Mouse (Mus musculus): ENCODE data around the gene Dido1. TPM values are rescaled to one million over a fixed set of nuclear protein-coding genes. Genes with fewer than 3 reads are reported as not detected.

Gene Dido1
- polyA plus RNA-seq, 1 experiment from 2014 or later = 23.9 TPM

GRCm38 (mm10) chr2:180678609-180679140 lies 31.1 kb downstream of the Dido1 start:
- H3K4me2 ChIP-seq (ENCODE audit: low read length) = no peak overlapping the region
- no peak overlapping the region for H3K27ac ChIP-seq (ENCODE audit: low read length)
- no peaks in the 10 kb centered on the region for H3K9me3 ChIP-seq (replicated peaks; ENCODE audit: control insufficient read depth, low read length, poor library complexity, severe bottlenecking)
- WGBS = 22% methylated on average over 4 of the region's 4 CpGs
- H3K4me3 ChIP-seq (ENCODE audit: low read depth, low read length) = no peak overlapping the region
- no peaks in the 10 kb centered on the region for H3K4me1 ChIP-seq (ENCODE audit: control insufficient read depth, insufficient read depth, low read length)
- peak; percentile 72 for ATAC-seq
- H3K9ac ChIP-seq (ENCODE audit: low read depth, low read length) = no peak overlapping the region
- no peaks in the 10 kb centered on the region for H3K27me3 ChIP-seq (ENCODE audit: control insufficient read depth, insufficient read depth, low read depth, low read length)
- H3K36me3 ChIP-seq (ENCODE audit: control insufficient read depth, insufficient read depth, low read length) = peaks cover 25% of the 10 kb centered on the region

DNA sequence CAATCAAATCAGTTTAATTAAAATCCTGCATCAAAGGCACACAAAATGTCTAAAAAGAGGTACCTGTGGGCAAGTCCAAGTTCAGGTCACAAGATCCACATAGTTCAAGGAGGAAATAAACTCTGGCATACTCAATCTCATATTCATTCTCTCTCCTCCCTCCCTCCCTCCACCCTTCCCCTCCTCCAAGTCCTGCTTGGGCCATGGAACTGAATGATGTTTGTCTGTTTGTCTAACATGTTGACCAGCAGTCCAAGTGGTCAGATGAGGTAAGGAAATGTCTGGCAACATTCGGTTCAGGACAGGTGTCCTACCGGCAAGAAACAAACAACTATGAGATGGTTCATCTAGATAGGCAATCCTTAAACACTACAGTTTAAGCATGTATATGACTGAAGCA lies 33.1 kb downstream of the Dido1 start:
- Histone ChIP-seq H3K9ac (ENCODE audit: low read depth, low read length) (no peak overlapping the region), H3K4me2 (ENCODE audit: low read length) (no peak overlapping the region), H3K36me3 (ENCODE audit: control insufficient read depth, insufficient read depth, low read length) (peaks cover 15% of the 10 kb centered on the region), H3K27ac (ENCODE audit: low read length) (no peak overlapping the region), H3K4me1 (ENCODE audit: control insufficient read depth, insufficient read depth, low read length) (no peaks in the 10 kb centered on the region), H3K9me3 (replicated peaks; ENCODE audit: control insufficient read depth, low read length, poor library complexity, severe bottlenecking) (no peaks in the 10 kb centered on the region), H3K27me3 (ENCODE audit: control insufficient read depth, insufficient read depth, low read depth, low read length) (no peaks in the 10 kb centered on the region), H3K4me3 (ENCODE audit: low read depth, low read length) (no peak overlapping the region)
- 93% methylated on average over 2 of the region's 2 CpGs for WGBS
- no peak for ATAC-seq

DNA sequence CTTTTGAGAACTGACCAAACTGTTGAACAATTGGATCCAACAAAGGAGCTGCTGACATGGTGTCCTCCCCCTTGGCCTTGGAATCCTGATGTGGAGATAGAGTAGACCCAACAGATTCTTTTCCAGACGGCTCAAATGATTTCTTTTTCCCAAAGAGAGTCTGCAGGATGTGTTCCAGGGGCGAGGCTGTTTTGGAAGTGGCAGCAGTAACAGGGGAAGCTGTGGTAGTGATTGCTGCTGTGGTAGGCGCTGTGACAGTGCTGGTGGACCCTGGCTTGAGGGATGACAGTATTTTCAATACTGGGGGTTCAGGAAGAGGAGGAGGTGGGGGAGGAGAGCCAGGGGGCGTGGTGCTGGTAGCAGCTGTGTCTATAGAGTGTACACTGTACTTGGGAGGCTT lies 47.8 kb downstream of the Dido1 start:
- Histone ChIP-seq H3K4me2 (ENCODE audit: low read length) (no peak overlapping the region), H3K36me3 (ENCODE audit: control insufficient read depth, insufficient read depth, low read length) (peaks cover 11% of the 10 kb centered on the region; the same call in 1 of the 2 replicates), H3K27me3 (ENCODE audit: control insufficient read depth, insufficient read depth, low read depth, low read length) (no peaks in the 10 kb centered on the region), H3K27ac (ENCODE audit: low read length) (no peak overlapping the region), H3K4me1 (ENCODE audit: control insufficient read depth, insufficient read depth, low read length) (peaks cover 7% of the 10 kb centered on the region; the same call in 1 of the 2 replicates), H3K9me3 (replicated peaks; ENCODE audit: control insufficient read depth, low read length, poor library complexity, severe bottlenecking) (no peaks in the 10 kb centered on the region), H3K4me3 (ENCODE audit: low read depth, low read length) (no peak overlapping the region), H3K9ac (ENCODE audit: low read depth, low read length) (no peak overlapping the region)
- no peak for ATAC-seq
- WGBS = 92% methylated on average over 4 of the region's 4 CpGs

GRCm38 (mm10) chr2:180660521-180660920 lies 49.3 kb downstream of the Dido1 start:
- Histone ChIP-seq H3K4me3 (ENCODE audit: low read depth, low read length) (no peak overlapping the region), H3K9ac (ENCODE audit: low read depth, low read length) (no peak overlapping the region), H3K36me3 (ENCODE audit: control insufficient read depth, insufficient read depth, low read length) (peaks cover 10% of the 10 kb centered on the region; the same call in 1 of the 2 replicates), H3K9me3 (replicated peaks; ENCODE audit: control insufficient read depth, low read length, poor library complexity, severe bottlenecking) (no peaks in the 10 kb centered on the region), H3K27me3 (ENCODE audit: control insufficient read depth, insufficient read depth, low read depth, low read length) (no peaks in the 10 kb centered on the region), H3K4me1 (ENCODE audit: control insufficient read depth, insufficient read depth, low read length) (peaks cover 7% of the 10 kb centered on the region; the same call in 1 of the 2 replicates), H3K4me2 (ENCODE audit: low read length) (no peak overlapping the region), H3K27ac (ENCODE audit: low read length) (no peak overlapping the region)
- 97% methylated on average over 5 of the region's 5 CpGs for WGBS
- ATAC-seq = 0 out of 2 replicates have a peak, but pooled peaks have one; percentile 49

DNA sequence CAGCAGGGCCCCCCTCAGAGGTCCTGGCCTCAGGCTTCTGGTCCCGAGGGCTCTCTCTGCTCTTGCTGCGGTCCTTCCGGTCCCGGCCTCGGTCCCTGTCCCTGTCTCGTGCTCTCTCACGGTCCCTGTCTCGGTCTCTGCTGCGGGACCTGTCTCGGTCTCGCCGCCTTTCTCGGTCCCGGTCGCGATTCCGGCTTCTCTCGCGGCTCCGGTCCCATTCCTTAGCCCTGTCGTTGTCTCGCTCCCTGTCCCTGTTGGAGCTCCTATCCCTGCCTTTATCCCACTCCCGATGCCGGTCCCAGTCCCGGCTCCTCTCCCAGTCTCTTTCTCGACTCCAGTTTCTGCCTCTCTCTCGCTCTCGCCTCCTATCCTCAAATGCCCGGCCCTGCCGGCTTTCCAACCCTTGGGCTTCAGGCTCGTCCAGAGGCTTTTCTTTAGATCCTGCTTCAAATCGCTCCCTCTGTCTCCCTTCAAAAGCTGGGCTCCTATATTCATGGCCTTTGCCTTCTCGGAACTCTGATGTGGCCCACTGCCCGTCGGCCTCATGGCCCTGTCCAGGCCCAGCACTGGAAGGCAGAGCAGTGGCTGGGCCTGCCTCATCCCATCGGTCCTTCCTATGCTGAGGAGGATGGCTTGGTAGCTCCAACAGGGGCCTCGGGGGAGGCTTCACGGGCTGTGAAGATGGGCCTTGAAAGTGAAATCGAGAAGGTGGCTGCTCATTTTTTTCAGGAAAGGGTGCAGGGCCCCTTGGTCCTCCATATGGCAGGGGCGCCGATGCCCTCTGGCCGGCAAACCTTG lies 50.2 kb downstream of the Dido1 start:
- 22% methylated on average over 42 of the region's 42 CpGs for WGBS
- Histone ChIP-seq H3K27me3 (ENCODE audit: control insufficient read depth, insufficient read depth, low read depth, low read length) (no peaks in the 10 kb centered on the region), H3K36me3 (ENCODE audit: control insufficient read depth, insufficient read depth, low read length) (peaks cover 10% of the 10 kb centered on the region; the same call in 1 of the 2 replicates), H3K9ac (ENCODE audit: low read depth, low read length) (peak overlapping the region; percentile 62), H3K27ac (ENCODE audit: low read length) (no peak overlapping the region), H3K4me2 (ENCODE audit: low read length) (peak overlapping the region; percentile 52), H3K4me3 (ENCODE audit: low read depth, low read length) (peak overlapping the region; percentile 4; the same call in 1 of the 2 replicates), H3K9me3 (replicated peaks; ENCODE audit: control insufficient read depth, low read length, poor library complexity, severe bottlenecking) (no peaks in the 10 kb centered on the region), H3K4me1 (ENCODE audit: control insufficient read depth, insufficient read depth, low read length) (peaks cover 7% of the 10 kb centered on the region; the same call in 1 of the 2 replicates)
- no peak for ATAC-seq

- no peak overlapping the region for H3K9ac ChIP-seq (ENCODE audit: low read depth, low read length)
- peaks cover 10% of the 10 kb centered on the region; the same call in 1 of the 2 replicates for H3K36me3 ChIP-seq (ENCODE audit: control insufficient read depth, insufficient read depth, low read length)
- no peak overlapping the region for H3K4me2 ChIP-seq (ENCODE audit: low read length)
- no peak overlapping the region for H3K27ac ChIP-seq (ENCODE audit: low read length)
- ATAC-seq = no peak
- WGBS = 89% methylated on average over 5 of the region's 5 CpGs
- H3K27me3 ChIP-seq (ENCODE audit: control insufficient read depth, insufficient read depth, low read depth, low read length) = no peaks in the 10 kb centered on the region
- peaks cover 7% of the 10 kb centered on the region; the same call in 1 of the 2 replicates for H3K4me1 ChIP-seq (ENCODE audit: control insufficient read depth, insufficient read depth, low read length)
- H3K4me3 ChIP-seq (ENCODE audit: low read depth, low read length) = no peak overlapping the region
- H3K9me3 ChIP-seq (replicated peaks; ENCODE audit: control insufficient read depth, low read length, poor library complexity, severe bottlenecking) = no peaks in the 10 kb centered on the region
Observed at GRCm38 (mm10) chr2:180658381-180658780, 51.4 kb downstream of the Dido1 start.

- H3K9ac ChIP-seq (ENCODE audit: low read depth, low read length) = no peak overlapping the region
- no peaks in the 10 kb centered on the region for H3K27me3 ChIP-seq (ENCODE audit: control insufficient read depth, insufficient read depth, low read depth, low read length)
- 79% methylated on average over 4 of the region's 4 CpGs for WGBS
- H3K4me3 ChIP-seq (ENCODE audit: low read depth, low read length) = no peak overlapping the region
- no peak overlapping the region for H3K4me2 ChIP-seq (ENCODE audit: low read length)
- ATAC-seq = peak; percentile 55; the same call in 1 of the 2 replicates
- H3K27ac ChIP-seq (ENCODE audit: low read length) = no peak overlapping the region
- H3K9me3 ChIP-seq (replicated peaks; ENCODE audit: control insufficient read depth, low read length, poor library complexity, severe bottlenecking) = no peaks in the 10 kb centered on the region
- H3K4me1 ChIP-seq (ENCODE audit: control insufficient read depth, insufficient read depth, low read length) = peaks cover 7% of the 10 kb centered on the region; the same call in 1 of the 2 replicates
- H3K36me3 ChIP-seq (ENCODE audit: control insufficient read depth, insufficient read depth, low read length) = peaks cover 10% of the 10 kb centered on the region; the same call in 1 of the 2 replicates
Observed at GRCm38 (mm10) chr2:180657394-180658013, 52.3 kb downstream of the Dido1 start.

GRCm38 (mm10) chr2:180655150-180655549 lies 54.6 kb downstream of the Dido1 start:
- WGBS = 51% methylated on average over 6 of the region's 6 CpGs
- no peaks in the 10 kb centered on the region for H3K9me3 ChIP-seq (replicated peaks; ENCODE audit: control insufficient read depth, low read length, poor library complexity, severe bottlenecking)
- ATAC-seq = no peak
- H3K4me1 ChIP-seq (ENCODE audit: control insufficient read depth, insufficient read depth, low read length) = peaks cover 7% of the 10 kb centered on the region; the same call in 1 of the 2 replicates
- H3K4me2 ChIP-seq (ENCODE audit: low read length) = no peak overlapping the region
- no peak overlapping the region for H3K4me3 ChIP-seq (ENCODE audit: low read depth, low read length)
- no peak overlapping the region for H3K9ac ChIP-seq (ENCODE audit: low read depth, low read length)
- H3K27ac ChIP-seq (ENCODE audit: low read length) = no peak overlapping the region
- H3K27me3 ChIP-seq (ENCODE audit: control insufficient read depth, insufficient read depth, low read depth, low read length) = no peaks in the 10 kb centered on the region
- H3K36me3 ChIP-seq (ENCODE audit: control insufficient read depth, insufficient read depth, low read length) = no peaks in the 10 kb centered on the region

Measured in midbrain, embryonic 16.5 days (tissue).